Mouse (Mus musculus): ENCODE results near the gene Rsrc2.
"Not testable (repeated sequence)": the region's sequence is repeated elsewhere in the genome, so short reads cannot be mapped to it uniquely, and the experiment has no call there.

The Rsrc2 gene

DNA sequence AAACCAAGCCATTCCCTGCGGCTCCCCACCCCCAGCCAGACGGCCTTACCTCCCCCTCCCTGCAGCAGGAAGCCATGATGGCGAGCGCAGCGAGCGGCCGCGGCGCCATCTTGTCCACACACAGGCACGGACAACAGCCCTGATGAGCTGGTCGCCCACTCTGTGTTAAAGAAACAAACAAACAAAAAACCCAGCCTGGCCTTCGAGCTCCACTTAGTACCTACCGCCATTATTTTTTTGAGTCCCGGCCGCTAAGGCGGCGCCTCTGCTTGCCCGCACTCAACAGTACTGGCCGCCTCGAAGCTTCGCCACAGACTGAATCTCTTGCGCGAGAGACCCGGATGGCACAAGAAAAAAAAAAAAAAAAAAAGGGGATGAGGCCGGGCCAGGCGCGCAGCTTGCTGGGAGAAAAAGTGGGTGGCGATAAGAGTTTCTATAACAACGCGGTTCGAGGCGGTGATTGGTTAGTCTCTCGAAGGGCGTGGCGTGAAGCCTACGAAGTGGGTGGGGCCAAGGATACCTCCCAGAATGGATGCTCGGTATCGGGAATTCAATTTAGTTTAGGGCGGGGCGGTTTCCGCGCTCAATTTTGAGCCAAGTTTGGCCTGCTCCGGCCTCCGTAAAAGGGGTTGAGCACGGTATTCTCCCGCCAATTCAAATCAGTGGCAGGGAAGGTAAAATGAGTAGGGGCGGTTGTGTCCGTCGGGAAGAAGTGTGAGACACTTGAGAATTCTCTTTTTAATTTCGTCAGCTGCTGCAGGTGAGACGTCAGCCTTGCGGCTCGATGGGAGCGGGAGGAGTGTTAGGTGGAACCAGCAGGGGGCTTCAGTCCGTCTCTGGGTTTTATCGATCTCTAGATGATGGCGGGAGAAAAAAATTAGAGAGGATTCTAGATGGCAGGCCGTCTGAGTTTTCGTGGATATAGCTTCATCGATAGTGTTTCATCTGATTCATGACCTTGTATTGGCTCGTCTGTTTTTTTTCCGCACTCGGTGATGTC is at the start of gene Rsrc2, which contains the start of gene Kntc1:
TSS of gene Rsrc2 (minus strand) at position 350 of the 1,000 bp plus-strand sequence.
TSS of gene Kntc1 (plus strand) at position 652 of the 1,000 bp plus-strand sequence.
- DNase-seq (ENCODE audit: low spot score) = peak; percentile 99

GRCm38 (mm10) chr5:123793081-123793480 is 43.9 kb upstream of the Rsrc2 start:
- DNase-seq (ENCODE audit: low spot score) = no peak

DNA sequence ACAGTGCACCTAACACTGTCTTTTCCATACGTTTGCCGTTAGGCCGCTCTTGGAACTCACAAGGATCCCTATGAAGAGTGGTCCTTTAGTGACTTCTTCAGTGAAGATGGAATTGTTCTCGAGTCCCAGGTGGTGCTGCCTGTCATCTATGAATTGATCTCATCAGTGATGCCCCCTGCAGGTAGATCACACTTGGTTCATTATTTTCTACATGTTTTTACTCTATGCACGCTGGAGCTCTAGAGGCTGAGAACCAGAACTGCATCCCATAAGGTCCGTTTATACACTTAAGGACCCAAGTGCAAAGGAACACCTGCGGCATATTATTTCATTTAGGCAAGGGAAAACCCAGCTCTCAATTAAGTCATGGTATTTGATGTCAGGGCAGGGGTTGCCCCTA is 39.8 kb upstream of the Rsrc2 start:
- no peak for DNase-seq (ENCODE audit: low spot score)

- no peak for DNase-seq (ENCODE audit: low spot score)
Measured at GRCm38 (mm10) chr5:123781864-123782263, 32.6 kb upstream of the Rsrc2 start.

DNA sequence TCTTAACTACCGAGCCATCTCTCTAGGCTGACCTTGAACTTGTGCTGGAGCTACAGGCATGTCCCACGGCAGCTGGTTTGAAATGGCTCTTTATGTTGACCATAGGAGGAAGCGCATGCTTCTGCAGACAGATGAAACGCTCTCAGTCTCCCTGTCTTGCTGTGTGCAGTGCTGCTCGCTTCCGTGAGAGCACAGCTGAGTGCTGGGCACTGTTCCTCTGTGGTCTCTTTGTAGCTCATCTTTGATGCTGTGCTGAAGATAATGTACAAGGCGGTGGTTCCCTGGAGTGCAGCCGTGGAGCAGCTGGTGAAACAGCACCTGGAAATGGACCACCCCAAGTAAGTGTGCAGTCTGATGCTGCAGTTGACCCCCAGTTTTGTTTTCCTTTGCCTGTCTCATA is 31.5 kb upstream of the Rsrc2 start:
- no peak for DNase-seq (ENCODE audit: low spot score)

DNA sequence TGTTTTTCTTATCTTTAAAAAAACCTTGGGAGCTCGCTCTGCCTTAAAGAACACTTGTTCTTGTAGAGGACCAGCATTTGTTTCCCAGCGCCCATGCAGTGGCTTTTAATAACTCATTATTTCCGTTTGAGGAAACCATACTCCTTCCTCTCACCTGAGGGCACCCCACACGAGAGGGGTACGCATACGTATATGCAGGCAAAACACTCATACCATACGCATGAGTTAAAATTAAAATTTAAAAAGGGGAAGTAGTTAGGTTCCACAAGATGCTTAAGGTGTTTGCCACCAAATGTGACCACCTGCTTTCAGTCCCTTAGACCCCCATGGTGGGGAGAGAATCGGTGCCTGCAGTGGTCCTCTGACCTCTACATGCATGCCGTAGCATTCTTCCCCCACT is 24.2 kb upstream of the Rsrc2 start:
- no peak for DNase-seq (ENCODE audit: low spot score)

DNA sequence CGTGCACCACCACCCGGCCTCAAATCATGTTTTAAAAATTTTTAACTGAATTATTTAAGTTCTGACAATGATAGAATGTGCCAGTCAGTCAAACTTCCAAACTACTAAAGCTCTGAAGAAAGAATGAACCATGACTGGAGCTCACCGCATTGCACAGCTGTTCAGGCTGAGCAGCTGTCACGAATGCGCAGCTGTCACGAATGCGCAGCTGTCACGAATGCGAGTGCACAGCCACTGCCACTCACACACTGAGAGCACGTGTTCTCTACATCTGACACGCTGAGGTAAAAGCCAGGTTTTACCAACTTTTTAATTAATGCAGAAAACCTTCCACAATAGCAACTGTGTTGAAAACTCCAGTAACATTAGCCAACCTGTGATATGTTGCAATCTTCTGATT is 17.2 kb upstream of the Rsrc2 start:
- not testable (repeated sequence) for DNase-seq (ENCODE audit: low spot score)

DNA sequence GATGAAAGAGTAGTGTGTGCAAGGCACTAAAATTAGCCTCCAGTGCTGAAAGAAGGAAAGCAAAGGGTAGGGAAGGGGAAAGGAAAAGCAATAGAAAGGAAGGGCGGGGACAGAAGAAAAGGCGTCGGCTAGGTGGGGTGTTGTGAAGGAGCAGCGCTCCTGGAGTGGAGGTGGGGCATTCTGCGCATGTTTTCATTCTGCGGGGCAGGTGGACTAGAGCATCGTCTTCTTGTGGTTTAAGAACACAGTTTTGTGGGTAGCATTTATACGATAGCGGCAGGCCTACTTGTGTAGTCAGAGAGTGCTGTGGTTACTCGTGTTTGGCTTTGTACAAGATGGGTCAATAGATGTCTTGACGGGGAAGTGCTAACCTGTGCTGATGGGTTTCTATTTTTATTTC is 16.3 kb upstream of the Rsrc2 start:
- no peak for DNase-seq (ENCODE audit: low spot score)

DNA sequence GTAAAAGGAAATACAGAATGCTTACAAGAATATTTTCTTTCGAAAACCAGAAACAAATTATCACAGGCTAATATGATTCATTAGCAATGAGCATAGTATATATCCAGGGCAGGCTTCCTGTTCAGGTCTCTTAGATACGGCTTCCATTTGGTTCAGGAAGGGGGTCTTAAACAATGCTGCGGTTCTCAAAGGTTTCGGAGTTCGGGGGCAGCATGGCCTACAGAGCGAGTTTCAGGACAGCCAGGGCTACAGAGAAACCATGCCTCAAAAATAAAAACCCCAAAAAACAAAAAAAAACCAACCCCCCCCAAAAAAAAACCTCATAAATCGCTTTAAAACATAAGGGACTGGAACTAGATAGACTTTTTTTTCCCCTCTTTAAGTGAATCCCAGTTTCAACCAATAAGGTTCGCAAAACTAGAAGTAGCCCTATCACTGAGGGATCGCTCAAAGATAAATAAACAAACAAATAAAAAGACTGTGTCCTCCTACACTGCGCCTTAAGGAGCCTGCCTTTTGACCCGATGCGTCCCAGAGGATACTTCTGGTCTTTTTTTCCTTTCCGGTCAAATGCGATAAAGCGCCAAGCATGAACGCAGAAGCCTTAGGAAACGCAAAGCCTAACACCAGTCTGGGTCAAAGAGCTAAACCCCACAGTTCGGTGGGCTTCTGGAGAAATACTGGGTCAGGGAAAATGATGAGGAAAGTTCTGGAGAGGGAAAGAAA is 712 bp downstream of the Rsrc2 start:
- DNase-seq (ENCODE audit: low spot score) = no peak

- DNase-seq (ENCODE audit: low spot score) = no peak
Measured at GRCm38 (mm10) chr5:123747604-123748003, 1.6 kb downstream of the Rsrc2 start.

- peak; percentile 39 for DNase-seq (ENCODE audit: low spot score)
Measured at GRCm38 (mm10) chr5:123746253-123746652, 3.0 kb downstream of the Rsrc2 start.

DNA sequence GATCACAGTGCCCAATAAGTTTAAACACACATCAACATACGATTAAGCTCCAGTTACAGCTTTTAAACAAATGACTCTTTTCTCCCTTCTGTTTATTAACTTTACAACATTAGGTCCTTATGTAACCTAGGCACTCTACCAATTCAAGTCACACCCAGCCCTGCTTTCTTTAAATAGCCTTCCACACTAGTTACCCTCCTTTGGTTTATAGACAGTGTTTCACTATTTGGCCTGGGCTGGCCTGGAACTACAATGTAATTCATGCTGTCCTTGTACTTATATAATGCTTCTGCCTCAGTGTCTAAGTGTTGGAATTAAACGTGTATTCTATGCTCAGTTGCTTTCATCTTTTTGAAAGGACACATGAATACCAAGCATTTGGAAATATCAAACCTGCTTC is 4.9 kb downstream of the Rsrc2 start:
- DNase-seq (ENCODE audit: low spot score) = no peak

DNA sequence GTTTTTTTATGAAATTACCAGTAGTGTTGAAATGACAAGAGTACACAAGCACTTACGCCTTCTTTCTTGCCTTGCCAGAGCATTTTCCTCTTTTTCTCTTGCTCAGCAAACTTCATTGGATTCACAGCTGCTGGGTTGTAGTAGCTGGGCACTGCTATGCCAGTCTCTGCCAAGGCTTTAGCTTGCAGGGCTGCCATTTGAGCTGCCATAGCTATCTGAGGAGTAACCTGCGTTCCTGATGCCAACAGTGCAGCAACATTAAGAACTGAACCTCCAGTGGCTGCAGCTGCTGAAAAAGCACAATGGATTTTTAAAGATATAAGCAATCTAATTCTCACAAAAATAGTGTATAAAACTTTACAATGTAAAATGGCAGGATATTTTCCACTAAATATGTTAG is 18.2 kb downstream of the Rsrc2 start:
- no peak for DNase-seq (ENCODE audit: low spot score)

GRCm38 (mm10) chr5:123723816-123724215 is 25.4 kb downstream of the Rsrc2 start:
- not testable (repeated sequence) for DNase-seq (ENCODE audit: low spot score)

DNA sequence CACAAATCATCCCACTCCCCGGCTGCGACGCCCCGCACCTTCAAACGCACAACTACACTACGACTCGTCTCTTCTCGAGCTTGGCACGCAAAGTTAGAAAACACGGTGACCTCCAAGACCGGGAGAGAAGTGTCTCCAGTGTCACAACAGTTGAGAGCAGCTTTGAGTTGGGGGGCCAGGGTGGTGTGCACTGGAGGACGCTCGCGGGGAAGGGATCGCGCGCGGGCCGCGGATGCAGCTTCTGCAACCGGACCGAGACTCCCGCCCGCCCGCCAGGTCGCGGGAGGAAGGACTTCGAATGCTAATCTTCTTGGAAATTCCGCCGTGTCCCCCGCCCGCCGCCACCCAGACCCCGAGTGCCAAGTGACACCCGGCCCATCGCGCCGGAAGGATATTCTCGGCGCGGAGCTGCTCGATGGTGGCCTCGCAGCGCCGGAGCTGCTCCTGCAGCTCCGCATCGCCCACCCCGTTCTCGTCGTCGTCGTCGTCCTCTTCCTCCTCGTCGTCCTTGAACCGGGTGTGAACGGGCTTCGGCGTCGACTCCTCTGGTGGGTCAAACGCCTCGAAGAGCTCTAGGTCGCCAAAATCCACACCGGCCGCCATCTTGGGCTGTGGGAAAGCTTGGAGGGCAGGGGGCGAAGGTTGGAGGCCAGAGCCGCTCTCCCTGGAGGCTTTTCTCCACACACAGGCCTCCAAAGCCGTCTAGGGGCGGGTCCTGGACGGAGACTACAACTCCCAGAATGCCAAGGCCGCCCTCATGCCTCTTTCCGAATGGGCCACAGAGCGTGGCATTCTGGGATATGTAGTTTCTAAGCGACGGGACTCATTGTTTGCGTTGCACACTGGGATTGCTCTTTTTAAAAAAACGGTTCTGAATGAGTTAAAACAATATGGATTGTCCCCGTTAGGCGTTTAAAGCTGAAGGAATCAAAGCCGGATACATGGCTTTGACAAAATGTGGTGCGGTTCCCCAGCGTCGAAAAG is 28.6 kb downstream of the Rsrc2 start, which contains the start of gene Zcchc8:
TSS of gene Zcchc8 (minus strand) at position 773 of the 984 bp plus-strand sequence.
- peak; percentile 96 for DNase-seq (ENCODE audit: low spot score)

- no peak for DNase-seq (ENCODE audit: low spot score)
Measured at GRCm38 (mm10) chr5:123714622-123715021, 34.6 kb downstream of the Rsrc2 start.

DNA sequence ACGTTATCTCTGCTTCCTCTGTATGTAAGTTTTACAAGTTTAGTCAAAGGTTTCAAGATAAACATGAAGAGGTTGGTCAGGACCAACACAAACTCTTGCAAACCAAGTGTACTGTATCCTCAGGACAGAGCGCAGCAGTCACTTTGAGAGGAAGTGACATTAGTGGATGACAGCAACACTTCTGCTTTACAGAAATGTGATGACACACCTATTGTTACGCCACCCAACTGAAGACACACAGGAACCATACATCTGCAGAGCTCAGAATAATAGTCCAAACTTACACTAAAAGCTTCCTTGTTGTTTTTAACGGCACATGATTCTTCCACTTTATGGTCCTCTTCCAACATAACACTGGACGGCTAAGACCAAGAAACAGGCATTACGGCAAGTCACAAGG is 35.4 kb downstream of the Rsrc2 start:
- DNase-seq (ENCODE audit: low spot score) = no peak

DNA sequence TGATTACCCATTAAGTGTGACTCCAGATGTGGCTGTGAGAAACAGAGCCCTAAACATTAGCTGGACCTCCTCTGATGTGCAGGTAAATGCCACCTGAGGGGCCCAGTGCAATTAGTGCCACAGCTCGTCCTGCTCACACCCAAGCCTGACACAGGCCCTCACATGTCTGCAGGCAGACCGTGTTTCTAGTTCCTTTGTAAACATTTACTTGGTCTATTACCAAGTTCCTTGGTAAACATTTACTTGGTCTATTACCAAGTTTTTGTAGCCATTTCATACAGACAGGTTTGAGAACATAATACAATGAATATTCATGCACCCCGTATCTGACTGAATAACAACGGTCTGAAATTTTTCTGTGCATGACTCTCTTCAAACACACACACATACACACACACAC is 39.6 kb downstream of the Rsrc2 start:
- no peak for DNase-seq (ENCODE audit: low spot score)

DNA sequence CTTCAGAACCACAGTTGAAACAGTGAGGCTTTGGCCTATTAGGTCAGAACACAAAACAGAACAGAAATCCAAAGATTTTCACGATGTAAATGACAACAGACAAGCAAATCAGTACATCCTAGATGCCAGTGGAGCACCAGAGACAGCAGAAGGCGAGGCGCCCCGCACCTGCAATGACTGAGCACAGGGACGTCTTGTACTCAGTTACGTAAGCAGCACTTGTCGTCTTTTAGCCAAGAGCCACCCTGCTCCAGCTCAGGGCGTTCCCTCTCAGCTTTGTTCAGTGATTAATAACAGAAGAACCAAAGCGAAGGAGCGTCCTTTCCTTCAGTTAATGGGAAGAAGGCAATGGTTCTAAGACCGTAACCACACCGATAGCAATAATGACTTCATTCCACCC is 40.6 kb downstream of the Rsrc2 start:
- DNase-seq (ENCODE audit: low spot score) = no peak

DNA sequence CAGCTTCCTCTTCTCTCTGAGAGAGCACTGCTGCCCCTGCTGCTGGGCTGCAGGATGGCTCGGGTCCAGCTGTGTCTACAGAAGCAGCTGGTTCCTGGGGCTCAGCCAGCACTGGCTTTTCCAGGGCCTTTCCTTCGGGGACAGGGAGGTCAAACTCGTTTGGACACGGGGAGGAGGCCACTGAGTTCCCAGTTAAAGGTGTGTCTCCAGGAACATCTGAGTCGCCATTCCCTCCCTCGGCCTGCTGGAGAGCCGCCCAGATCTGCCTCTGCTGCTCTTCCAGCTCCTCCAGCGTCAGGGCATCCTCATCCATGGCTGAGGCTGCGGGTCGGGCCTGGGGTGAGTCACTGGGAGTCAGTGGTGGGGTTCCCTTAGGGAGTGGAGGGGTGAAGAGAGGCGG is 48.6 kb downstream of the Rsrc2 start:
- peak; percentile 76 for DNase-seq (ENCODE audit: low spot score)

DNA sequence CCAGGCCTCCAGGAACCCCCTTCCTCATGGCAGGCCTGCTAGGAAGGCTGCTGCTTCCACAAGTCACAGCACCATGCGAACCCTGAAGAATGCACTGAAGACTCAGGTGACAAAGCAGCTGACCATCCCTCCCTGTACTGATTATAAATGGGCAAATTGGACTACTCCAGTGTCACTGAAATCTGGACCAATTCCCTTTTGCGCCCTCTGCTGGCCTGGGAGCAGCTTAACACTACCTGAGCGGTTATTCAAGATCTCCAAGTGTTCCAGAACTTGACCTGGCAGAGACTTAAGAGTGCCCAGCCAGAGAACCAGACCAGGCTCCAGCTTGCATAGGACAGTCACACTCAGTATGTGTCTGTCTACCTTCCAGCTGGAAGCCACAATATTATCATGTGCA is 50.0 kb downstream of the Rsrc2 start:
- peak; percentile 82 for DNase-seq (ENCODE audit: low spot score)

GRCm38 (mm10) chr5:123696961-123697360 is 52.3 kb downstream of the Rsrc2 start:
- DNase-seq (ENCODE audit: low spot score) = no peak
